Mouse (Mus musculus): ENCODE measurements around the gene Il17rb. TPM values are rescaled to one million over a fixed set of nuclear protein-coding genes. Genes with fewer than 3 reads are reported as not detected.
A peak's percentile ranks its signal among the peaks of the same experiment; 100 is the strongest.

Il17rb gene
- polyA plus RNA-seq (2015; fragmentation: Nextera tagmentation; extraction: Ambion mirVana), result 0.88 and 1.1 TPM in 2 replicates

DNA sequence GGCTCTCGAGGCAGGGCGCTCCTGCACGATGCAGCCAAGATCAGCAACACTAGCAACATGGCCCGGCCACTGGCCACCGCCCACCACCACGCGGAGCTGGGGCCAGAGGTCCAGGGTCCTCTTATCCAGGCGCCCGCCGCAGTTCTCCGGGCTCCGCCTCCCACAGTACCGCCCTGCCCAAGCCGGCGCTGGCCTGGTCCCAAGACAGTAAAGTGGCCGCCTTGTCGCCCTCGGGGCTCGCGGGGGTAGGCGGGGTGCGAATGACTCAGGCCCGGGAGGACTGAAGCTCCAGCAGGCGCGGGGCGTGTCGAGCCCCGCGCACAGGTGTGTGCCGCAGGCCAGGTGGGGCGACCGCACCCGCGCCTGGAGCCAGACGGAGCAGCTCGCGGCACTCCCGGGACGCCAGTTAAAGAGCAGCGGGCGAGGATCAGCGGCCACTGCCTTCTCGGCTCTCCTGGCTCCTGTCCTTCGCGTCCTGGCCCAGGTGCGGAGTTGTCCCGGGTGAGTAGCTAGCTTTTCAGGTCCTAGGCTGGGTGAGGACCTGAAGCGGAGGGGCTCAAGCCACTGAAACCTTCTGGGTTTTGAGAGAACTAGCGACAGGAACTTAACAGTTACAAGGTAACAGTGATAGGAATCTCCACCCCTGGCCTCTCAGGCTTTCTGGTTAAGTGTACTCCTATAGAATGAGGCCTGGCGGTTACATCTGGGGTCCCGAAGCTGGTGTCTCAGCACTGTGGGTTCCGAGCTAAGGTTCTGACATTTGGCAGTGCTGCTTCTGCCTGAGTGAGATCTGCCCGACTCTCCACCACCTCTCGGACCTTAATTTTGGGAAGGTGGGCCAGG, at the start of gene Il17rb, which contains the start of gene Chdh:
Il17rb (minus strand) TSS at position 164 of the 843 bp plus-strand sequence.
Chdh (plus strand) TSS at position 291 of the 843 bp plus-strand sequence.
- WGBS, result 10% methylated on average over 54 of the region's 54 CpGs
- Histone ChIP-seq H3K4me3 (peak within 1 kb of the TSS; percentile 46), H3K4me1 (peaks cover 10% of the 10 kb centered on the region), H3K36me3 (ENCODE audit: poor library complexity, severe bottlenecking) (no peaks in the 10 kb centered on the region), H3K9me3 (replicated peaks) (no peaks in the 10 kb centered on the region), H3K4me2 (peak within 1 kb of the TSS; percentile 89), H3K9ac (peak within 1 kb of the TSS; percentile 58), H3K27ac (no peak within 1 kb of the TSS), H3K27me3 (peaks cover 28% of the 10 kb centered on the region; the same call in 1 of the 2 replicates)
- ATAC-seq, result peak; percentile 63

GRCm38 (mm10) chr14:30056031-30056766, 47.5 kb upstream of the Il17rb start:
- Histone ChIP-seq H3K4me1 (peaks cover 13% of the 10 kb centered on the region), H3K36me3 (ENCODE audit: poor library complexity, severe bottlenecking) (no peaks in the 10 kb centered on the region), H3K9ac (no peak overlapping the region), H3K4me2 (peak overlapping the region; percentile 27), H3K4me3 (no peak overlapping the region), H3K27ac (peak overlapping the region; percentile 68), H3K9me3 (replicated peaks) (no peaks in the 10 kb centered on the region), H3K27me3 (no peaks in the 10 kb centered on the region)
- 43% methylated on average over 13 of the region's 13 CpGs for WGBS
- peak; percentile 96 for ATAC-seq

GRCm38 (mm10) chr14:30054922-30055321, 46.2 kb upstream of the Il17rb start:
- Histone ChIP-seq H3K36me3 (ENCODE audit: poor library complexity, severe bottlenecking) (no peaks in the 10 kb centered on the region), H3K27ac (no peak overlapping the region), H3K4me3 (no peak overlapping the region), H3K4me1 (peaks cover 16% of the 10 kb centered on the region), H3K4me2 (no peak overlapping the region), H3K9ac (no peak overlapping the region), H3K9me3 (replicated peaks) (no peaks in the 10 kb centered on the region), H3K27me3 (no peaks in the 10 kb centered on the region)
- 81% methylated on average over 7 of the region's 7 CpGs for WGBS
- no peak for ATAC-seq

- 86% methylated on average over 8 of the region's 8 CpGs for WGBS
- no peak for ATAC-seq
- Histone ChIP-seq H3K9me3 (replicated peaks) (no peaks in the 10 kb centered on the region), H3K36me3 (ENCODE audit: poor library complexity, severe bottlenecking) (no peaks in the 10 kb centered on the region), H3K4me2 (no peak overlapping the region), H3K9ac (no peak overlapping the region), H3K4me1 (peaks cover 7% of the 10 kb centered on the region; the same call in 1 of the 2 replicates), H3K27ac (no peak overlapping the region), H3K27me3 (no peaks in the 10 kb centered on the region), H3K4me3 (no peak overlapping the region)
These were observed 41.6 kb upstream of the Il17rb start for GRCm38 (mm10) chr14:30050280-30050679.

DNA sequence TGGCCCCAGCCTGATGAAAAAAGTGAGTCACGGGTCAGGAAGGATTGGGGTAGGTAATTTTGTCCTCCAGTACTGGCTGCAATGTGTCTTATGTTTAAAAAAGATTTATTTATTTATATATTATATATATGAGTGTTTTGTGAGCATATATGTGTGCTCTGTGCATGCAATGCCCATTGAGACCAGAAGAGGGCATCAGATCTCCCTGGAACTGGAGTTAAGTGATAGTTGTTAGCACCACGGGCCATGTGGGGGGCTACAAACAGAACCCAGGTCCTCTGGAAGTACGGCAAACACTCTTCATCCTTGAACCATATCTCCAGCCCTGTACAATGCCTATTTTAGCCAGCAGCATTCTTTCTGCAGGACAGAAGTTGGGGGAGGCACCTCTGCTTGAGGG, 39.4 kb upstream of the Il17rb start:
- Histone ChIP-seq H3K4me2 (no peak overlapping the region), H3K36me3 (ENCODE audit: poor library complexity, severe bottlenecking) (no peaks in the 10 kb centered on the region), H3K27ac (no peak overlapping the region), H3K4me1 (peaks cover 7% of the 10 kb centered on the region; the same call in 1 of the 2 replicates), H3K9me3 (replicated peaks) (no peaks in the 10 kb centered on the region), H3K9ac (no peak overlapping the region), H3K27me3 (no peaks in the 10 kb centered on the region), H3K4me3 (no peak overlapping the region)
- ATAC-seq, result no peak
- WGBS, result 75% methylated on average over 3 of the region's 3 CpGs

DNA sequence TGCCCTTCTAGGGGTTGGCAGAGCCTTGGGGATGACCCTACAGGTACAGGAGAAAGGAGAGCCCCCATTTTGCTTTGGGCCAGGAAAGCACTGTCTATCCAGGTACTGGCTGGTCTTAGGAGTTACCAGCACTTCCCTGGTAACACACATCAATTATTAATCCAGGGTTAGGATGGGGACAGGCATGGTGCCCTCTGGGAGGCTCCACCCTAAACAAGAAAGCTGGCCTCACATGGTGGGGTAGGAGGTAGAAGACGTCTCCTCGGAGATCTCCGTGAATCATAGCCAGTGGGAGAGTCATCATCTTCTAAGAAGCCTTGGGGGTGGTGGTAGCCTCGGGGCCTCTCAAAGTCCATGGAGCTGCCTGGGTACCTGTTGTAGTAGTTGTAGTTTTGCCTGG, 38.3 kb upstream of the Il17rb start:
- H3K4me1 ChIP-seq, result peaks cover 7% of the 10 kb centered on the region; the same call in 1 of the 2 replicates
- no peak overlapping the region for H3K9ac ChIP-seq
- H3K36me3 ChIP-seq (ENCODE audit: poor library complexity, severe bottlenecking), result no peaks in the 10 kb centered on the region
- no peak overlapping the region for H3K4me2 ChIP-seq
- H3K4me3 ChIP-seq, result no peak overlapping the region
- no peak for ATAC-seq
- H3K9me3 ChIP-seq (replicated peaks), result no peaks in the 10 kb centered on the region
- 97% methylated on average over 4 of the region's 4 CpGs for WGBS
- no peaks in the 10 kb centered on the region for H3K27me3 ChIP-seq
- no peak overlapping the region for H3K27ac ChIP-seq

DNA sequence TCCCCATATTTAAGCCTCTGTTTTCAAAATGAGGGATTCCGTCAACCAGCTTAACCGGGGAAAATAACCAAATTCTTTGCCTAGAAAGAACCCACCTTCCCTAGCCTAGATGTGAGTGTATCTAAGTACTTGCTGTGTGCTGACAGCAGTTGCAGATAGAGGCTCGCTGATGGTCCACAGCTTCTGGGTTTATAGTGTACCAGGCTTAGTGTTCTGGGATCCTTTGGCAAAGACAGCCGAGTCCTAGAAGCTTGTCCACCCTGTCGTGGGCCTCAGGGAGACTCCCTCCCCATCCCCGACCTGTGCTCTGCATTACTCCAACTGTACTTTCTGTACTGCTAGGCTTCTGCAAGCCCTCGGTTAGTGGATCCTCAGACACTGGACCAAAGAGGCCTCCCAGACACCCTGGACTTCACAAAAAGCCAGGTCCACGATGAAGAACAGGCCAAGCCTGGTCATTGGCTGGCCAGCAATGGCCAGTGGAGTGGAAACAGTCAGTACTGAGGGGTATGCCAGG, 37.1 kb upstream of the Il17rb start:
- Histone ChIP-seq H3K4me3 (no peak overlapping the region), H3K4me2 (no peak overlapping the region), H3K27ac (no peak overlapping the region), H3K27me3 (no peaks in the 10 kb centered on the region), H3K9ac (no peak overlapping the region), H3K36me3 (ENCODE audit: poor library complexity, severe bottlenecking) (no peaks in the 10 kb centered on the region), H3K4me1 (peaks cover 7% of the 10 kb centered on the region; the same call in 1 of the 2 replicates), H3K9me3 (replicated peaks) (no peaks in the 10 kb centered on the region)
- no peak for ATAC-seq
- 84% methylated on average over 8 of the region's 8 CpGs for whole genome bisulfite sequencing

DNA sequence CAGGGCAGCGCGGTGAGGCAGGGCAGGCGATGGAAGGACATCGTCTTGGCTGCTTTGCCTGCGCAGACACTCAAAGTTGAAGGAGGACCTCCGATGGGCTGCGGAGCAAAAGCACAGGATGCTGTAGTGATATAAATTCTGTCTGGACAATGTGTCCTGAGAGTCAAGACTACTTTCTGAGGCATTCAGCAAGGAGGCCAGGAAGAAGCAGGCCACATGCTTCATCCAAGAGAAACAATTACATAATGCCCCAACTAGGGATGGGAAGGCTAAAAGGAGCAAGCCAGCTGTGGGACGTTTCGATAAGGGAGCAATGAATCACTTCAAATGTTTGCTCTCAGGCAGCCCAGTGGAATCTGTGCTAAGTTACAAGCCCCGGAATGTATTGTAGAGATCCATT, 36.5 kb upstream of the Il17rb start:
- no peaks in the 10 kb centered on the region for H3K36me3 ChIP-seq (ENCODE audit: poor library complexity, severe bottlenecking)
- no peak overlapping the region for H3K9ac ChIP-seq
- peaks cover 7% of the 10 kb centered on the region; the same call in 1 of the 2 replicates for H3K4me1 ChIP-seq
- 90% methylated on average over 10 of the region's 10 CpGs for WGBS
- H3K27ac ChIP-seq, result no peak overlapping the region
- H3K27me3 ChIP-seq, result no peaks in the 10 kb centered on the region
- H3K9me3 ChIP-seq (replicated peaks), result no peaks in the 10 kb centered on the region
- H3K4me2 ChIP-seq, result no peak overlapping the region
- ATAC-seq, result no peak
- no peak overlapping the region for H3K4me3 ChIP-seq

- Histone ChIP-seq H3K36me3 (ENCODE audit: poor library complexity, severe bottlenecking) (no peaks in the 10 kb centered on the region), H3K4me3 (no peak overlapping the region), H3K27ac (no peak overlapping the region), H3K9ac (no peak overlapping the region), H3K4me2 (no peak overlapping the region), H3K9me3 (replicated peaks) (no peaks in the 10 kb centered on the region), H3K27me3 (no peaks in the 10 kb centered on the region), H3K4me1 (no peaks in the 10 kb centered on the region)
- no peak for ATAC-seq
- 90% methylated on average over 7 of the region's 7 CpGs for WGBS
These were observed 34.8 kb upstream of the Il17rb start for GRCm38 (mm10) chr14:30043356-30043940.

DNA sequence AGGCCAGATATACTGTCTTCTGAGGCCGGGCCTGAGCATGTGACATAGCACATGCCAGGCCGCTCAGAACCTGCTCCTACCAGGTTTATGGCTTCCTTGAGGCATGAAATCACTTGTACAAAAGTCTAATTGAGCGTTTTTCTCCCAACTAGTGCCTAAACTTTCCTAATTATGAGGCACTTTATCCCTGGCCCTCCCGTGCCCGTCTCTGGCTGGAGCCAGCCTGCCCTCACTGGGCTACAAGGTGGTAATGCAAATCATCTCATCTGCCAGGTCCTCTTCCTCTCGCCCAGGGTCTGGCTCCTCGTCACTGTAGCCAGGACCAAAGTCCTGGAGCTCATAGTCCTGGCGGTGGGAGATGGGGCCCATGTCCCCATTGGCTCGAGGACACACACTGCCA, 33.1 kb upstream of the Il17rb start:
- H3K27me3 ChIP-seq, result no peaks in the 10 kb centered on the region
- no peaks in the 10 kb centered on the region for H3K36me3 ChIP-seq (ENCODE audit: poor library complexity, severe bottlenecking)
- no peak for ATAC-seq
- WGBS, result 83% methylated on average over 9 of the region's 9 CpGs
- H3K4me1 ChIP-seq, result no peaks in the 10 kb centered on the region
- no peak overlapping the region for H3K9ac ChIP-seq
- H3K9me3 ChIP-seq (replicated peaks), result no peaks in the 10 kb centered on the region
- H3K4me2 ChIP-seq, result no peak overlapping the region
- no peak overlapping the region for H3K27ac ChIP-seq
- H3K4me3 ChIP-seq, result no peak overlapping the region

DNA sequence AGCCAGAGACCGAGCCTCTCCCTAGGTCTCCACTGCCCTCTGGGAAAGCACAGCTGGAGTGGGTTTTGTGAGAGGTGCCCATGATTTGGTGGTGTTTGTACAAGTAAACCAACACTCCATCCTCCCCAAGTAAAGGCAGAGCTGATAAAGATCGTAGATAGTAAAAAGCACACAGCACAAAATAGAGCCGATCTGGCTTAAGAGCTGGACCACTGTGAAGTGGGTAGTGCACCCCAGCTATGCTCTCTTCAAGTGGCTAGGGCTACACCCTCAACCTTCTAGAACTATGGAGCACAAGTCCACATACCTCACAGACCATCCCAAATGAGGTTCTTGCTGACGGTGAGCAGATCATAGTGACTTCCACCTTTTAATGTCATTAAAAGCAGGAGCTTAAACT, 30.7 kb upstream of the Il17rb start:
- 82% methylated on average over 4 of the region's 4 CpGs for WGBS
- Histone ChIP-seq H3K27me3 (no peaks in the 10 kb centered on the region), H3K9ac (no peak overlapping the region), H3K4me2 (no peak overlapping the region), H3K4me1 (no peaks in the 10 kb centered on the region), H3K36me3 (ENCODE audit: poor library complexity, severe bottlenecking) (no peaks in the 10 kb centered on the region), H3K4me3 (no peak overlapping the region), H3K9me3 (replicated peaks) (no peaks in the 10 kb centered on the region), H3K27ac (no peak overlapping the region)
- no peak for ATAC-seq

DNA sequence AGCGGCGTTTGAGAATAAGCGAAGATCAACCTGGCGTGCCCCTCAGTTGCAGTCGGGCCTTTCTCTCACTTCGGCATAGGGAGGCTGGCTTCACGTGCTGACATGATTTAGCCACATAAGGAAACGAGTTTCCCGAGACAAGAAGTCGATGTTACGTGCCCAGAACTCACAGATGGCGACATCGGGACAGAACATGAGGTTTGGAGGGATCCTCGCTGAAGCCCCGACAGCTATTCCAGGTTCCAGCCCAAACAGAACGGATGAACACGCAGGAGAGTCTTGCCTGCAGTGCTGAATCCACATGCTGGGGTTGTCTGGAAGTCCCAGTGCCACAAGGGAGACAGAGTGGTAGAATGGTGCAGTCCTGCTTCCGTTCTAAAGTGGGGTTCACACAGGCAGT, 29.7 kb upstream of the Il17rb start:
- H3K27ac ChIP-seq, result no peak overlapping the region
- H3K9me3 ChIP-seq (replicated peaks), result no peaks in the 10 kb centered on the region
- no peaks in the 10 kb centered on the region for H3K27me3 ChIP-seq
- ATAC-seq, result peak; percentile 36; the same call in 1 of the 2 replicates
- H3K4me3 ChIP-seq, result no peak overlapping the region
- no peaks in the 10 kb centered on the region for H3K36me3 ChIP-seq (ENCODE audit: poor library complexity, severe bottlenecking)
- no peak overlapping the region for H3K4me2 ChIP-seq
- no peaks in the 10 kb centered on the region for H3K4me1 ChIP-seq
- H3K9ac ChIP-seq, result no peak overlapping the region
- 90% methylated on average over 18 of the region's 18 CpGs for WGBS

Data from forebrain, embryonic 13.5 days (tissue).